Mouse (Mus musculus) ES-CJ7 (cell line): ENCODE measurements at regions not wholly inside any gene's neighbourhood (a gene's known extent, or its start where the extent isn't known, plus 50 kb on each side); places are given as distances from the start of the nearest gene placed in this dataset.

Experiments
- DNase-seq: peaks from one replicate; pipeline ENCODE4 v3.0.0; 2011; ENCODE audit warnings: low read depth, low spot score

DNA sequence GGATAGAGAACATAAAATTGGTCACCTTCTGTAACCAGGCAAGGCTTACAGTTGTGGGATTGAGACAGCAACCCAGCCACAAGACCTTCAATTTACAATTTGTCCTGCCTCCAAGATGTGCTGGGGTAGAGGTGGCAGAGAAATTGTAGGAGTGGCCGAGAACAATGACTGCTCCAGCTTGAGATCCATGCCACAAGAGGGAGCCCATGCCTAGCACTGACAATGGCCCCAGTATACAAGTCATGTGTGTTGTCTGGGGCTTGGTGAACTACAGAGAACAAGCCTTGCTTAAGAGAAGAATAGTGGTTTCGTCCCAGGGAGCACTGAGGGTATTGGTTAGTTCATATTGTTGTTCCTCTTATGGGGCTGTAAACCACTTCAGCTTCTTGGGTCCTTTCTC is 146.6 kb upstream of the Sel1l start:
- DNase-seq: peak; percentile 43

DNA sequence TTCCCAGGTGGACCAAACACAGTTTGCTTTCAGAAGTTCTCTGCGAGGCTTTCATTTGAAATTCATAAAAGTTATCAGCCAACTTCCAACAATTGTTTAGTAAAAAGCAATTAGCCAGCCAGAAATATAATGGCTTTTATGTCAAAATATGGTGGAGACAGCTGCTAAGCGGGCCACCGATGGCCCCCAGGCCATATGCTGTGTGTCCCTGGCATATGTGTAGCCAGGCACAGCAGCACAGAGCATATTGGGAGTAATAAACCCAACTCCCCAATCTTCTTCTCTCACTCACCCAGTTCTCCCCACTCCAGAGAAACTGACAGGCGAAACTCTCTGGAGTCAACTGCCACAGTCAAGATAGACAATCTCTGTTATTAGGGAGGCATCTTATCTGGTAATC is 137.5 kb upstream of the Sel1l start:
- no peak for DNase-seq

DNA sequence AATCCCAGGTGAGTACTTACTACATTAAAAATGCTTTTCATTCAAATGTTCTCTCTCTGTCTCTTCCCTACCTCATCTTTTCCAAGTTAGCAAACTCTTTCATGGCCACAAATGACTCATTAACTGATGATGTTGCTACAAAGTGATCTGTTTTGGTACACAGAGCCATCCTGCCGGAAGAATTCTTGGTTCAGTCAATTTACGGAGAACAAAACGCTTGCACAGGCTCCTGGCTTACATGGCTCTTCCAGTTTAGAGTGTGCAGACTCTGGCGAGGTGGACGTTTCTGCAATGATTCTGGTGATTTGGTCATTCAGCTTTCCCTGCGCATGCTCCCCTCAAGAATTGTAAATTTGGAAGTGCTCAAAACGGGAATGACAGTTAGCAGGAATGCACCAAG is 131.4 kb upstream of the Sel1l start:
- DNase-seq: no peak

DNA sequence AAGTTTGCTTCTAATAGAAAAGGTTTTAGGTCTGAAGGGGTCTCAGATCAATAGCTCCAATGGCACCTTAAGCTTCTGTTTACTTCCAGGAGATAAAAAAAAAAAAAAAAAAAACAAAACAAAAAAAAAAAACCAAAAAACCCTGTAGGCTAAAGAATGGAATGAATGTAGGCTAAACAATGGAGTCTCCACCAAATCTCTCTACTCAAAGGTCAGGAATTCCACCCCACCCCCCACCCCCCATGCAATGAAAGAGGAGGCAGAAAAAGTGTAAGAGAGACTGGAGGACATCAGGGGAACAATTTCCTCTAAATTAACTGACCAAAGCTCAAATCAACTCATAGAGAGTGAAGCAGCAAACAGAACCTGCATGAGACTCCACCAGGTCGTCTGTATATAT is 122.1 kb upstream of the Sel1l start:
- peak; percentile 14 for DNase-seq

DNA sequence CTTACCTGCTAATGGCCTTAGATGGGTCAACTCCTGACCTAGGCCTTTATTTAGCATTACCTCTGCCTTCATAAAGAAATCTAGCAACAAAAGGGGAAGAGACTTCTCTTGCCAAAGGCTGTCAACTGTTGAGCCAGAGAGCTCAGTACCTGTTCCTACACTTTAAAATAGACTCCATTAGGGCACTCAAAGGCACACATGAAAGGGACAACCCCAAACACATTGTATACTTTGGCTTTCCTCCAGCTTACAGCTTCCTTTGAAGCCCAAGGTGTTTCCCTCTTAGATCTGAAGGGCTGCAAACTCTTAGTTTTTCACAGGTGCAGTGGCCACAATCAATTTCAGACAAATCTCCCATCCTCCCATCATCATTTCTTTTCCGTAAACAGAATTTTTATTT is 117.0 kb upstream of the Sel1l start:
- DNase-seq: no peak

DNA sequence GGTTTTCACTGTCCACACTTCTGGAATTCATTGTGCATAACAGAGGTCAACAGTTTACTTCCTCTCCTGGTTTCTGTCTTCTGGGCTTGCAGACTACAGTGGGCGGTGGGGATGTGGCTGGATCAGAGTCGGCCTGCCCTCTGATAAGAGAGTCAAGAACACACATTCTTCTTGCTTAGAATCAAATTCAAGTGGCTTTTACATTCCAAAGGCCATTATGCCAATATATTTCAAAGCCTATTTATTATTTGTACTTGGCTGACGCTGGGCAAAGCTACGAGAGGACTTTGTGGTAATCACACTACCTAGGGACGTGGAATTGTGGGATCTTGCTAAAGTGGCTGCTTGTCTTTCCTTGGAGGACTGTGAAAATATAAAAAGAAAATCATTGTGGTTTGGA is 114.3 kb upstream of the Sel1l start:
- DNase-seq: no peak

DNA sequence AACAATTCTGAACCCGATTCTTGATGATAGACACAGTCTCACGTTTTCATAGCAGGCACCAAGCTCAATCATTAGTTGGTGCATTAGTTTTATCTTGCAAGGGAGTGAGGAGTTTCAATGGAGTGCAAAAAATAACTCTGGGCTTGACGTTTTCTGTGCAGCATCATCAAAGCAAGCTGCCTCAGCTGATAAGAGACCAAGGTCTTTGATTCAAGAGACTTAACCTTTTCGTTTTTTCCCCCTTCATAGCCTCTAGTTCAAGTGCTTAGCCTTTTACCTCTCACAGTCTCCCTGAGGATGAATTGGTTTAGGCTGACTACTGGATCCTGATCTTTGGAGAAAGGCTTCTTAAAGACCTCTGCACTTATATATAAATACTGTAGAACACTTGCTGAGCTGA is 109.1 kb upstream of the Sel1l start:
- no peak for DNase-seq

DNA sequence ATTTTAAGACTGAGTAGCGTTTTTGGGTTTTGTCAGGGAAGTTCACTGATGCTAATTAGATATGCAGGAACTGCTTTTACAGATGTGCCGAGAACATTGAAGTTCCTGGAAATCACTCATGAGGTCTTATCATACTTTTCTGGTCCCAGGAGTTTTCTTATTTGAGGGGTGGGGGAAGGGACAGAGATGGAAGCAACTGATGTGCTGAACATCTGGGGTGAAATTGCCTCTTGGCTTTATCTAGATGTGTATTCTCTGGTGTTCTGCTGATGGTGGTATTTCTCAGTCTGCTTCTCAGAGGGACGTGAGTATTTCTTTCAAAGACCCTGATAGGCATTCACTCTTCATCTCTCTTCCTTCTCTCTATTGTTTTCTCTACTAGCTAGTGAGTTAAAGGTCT is 107.5 kb upstream of the Sel1l start:
- DNase-seq: no peak

DNA sequence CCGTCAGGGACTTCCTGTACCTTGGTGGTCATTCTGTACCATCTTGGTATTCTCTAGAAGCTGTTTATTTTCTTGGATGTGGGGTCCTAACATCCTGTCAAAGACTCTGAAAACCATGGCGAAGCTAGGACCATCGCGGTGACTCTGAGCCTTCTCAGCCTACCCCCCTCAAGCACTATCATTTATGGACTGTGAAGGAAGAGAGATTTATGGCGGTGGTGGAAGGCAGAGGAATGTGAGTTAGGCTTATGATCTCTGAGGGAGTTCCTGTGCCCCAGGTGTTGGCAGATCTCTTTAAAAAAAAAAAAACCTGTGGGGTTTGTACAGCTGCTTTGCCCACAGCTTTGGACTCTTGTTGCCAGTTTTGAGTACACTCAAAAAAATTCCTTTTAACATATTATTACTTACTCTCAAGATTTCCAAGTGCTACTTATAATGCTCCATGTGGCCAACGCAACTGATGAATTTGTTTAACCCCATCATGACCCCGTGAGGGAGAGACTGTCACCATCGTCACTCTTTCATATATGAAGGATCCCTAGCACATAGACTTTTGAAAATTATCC is 99.7 kb upstream of the Sel1l start:
- DNase-seq: no peak

DNA sequence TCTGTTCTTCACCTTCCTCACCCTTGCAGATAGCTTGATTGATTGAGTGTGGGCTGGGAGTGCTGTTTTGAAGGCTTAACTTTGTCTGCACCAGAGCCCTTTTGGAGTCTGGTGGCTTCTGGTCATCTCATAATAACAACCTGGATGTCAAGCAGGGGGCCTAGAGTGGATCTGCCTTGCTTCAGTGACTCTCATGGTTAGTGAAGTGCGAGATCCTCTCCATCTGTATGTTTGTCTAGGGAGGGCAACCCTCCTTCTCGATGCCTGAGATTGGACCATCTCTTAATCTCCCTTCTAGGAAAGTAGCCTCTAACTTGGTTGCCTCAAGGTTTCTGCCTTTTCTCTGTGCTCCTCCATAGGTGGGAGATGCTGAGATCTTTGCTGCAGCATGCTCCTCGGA is 99.0 kb upstream of the Sel1l start:
- DNase-seq: no peak

DNA sequence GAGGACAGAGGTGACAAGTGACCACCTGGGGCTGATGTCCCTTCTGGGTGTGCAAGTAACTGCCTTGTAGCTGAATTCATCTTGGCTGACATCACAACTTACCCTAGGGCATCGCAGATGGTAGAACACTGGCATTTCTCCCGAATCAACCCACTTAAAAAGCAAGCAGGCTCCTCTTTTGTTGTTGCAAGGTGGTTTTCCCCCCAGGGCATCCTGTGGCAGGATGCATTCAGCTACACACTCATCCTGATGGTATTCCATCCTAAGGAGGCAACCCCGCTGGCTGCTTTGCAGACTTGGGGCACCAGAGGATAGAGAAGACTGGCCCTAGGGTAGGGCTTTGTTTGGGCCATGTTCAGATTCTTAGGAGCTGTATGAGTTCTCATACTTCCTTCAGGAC is 97.6 kb upstream of the Sel1l start:
- DNase-seq: no peak

DNA sequence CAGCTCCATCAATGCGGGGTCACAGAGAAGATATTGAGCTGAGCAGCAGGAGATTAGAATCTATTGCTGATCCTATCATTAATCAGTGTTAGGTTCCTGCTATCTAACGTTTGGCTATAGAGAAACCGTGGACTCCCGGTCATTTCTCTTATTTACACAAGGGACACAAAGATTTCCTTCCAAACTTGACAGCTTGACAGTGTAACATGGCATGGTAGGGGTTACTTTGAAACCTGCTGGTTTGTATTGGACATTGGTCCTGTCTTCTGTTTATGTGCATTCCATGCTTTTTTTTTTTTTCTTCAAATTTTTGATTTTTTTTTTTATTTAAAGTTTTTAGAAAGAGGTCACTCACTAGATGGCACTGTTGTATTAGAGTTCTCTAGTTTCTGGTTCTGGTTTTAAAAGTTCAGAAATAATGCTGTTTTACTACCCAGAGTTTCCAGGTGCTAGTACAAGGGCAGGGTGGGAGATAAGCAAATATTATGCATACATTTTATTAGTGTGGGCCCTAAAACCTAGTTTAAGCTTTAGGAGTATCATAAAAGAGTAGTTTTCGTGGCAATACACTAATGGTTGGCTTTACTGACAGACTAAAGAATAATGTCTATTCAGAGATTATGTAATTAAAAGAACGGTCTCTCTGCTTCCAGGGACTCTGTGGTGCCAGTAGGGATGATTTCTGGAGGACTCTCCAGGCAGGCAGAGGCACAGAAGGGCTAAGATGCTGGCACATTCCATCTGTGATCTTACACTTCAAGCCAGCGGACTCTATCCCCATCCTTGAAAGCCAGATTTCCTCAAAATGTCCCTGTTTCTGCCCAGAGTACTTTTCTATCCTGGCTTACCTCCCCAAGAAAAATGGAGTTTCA is 83.8 kb upstream of the Sel1l start:
- DNase-seq: no peak

DNA sequence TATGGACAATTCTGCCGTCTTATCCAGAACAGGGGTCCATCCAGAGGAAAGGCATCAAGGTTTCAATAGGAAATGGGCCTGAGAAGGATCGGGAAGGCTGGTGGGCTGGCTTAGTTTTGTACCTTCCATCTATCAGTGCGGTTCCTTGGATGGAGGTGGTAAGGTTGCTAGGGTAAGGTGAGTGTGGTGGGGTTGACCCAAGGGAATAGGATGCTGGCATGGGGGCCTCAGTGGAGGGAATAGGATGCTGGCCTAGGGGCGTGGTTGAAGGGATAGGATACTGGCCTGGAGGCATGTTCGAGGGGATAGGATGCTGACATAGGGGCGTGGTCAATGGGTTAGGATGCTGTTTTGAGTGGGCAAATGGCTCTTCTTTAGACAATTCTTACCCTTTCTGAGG is 82.6 kb upstream of the Sel1l start:
- DNase-seq: no peak

DNA sequence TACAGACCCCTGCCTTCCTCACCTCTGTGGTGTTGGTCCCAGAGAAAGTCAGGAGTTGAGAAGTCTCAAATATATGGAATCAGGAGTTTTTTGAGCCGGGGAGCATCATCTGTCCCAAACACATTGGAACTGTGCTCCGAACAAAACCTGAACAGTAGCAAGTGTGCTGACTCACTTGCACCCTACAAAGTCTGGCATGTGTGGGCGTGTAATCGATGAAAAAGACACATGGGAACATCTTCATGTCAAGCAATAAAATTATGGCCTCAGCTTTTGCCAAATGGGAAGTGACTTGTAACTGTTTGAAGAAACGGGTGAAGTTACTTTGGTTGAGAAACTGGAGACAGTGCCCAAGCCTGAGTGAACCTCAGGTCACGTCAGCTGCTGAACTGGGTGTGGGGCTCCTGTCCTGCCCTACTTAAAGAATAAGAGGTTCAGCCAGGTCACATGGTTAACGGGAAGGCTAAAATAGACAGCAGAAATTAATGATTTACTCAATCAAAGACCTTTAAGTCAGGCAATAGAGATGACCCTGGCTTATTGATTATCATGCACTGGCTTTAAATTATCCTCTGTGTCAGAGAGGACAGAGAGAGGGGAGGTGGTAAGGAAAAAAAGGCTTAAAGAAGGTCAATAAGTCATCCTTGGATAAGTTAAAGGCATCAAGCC is 80.6 kb upstream of the Sel1l start:
- DNase-seq: no peak

DNA sequence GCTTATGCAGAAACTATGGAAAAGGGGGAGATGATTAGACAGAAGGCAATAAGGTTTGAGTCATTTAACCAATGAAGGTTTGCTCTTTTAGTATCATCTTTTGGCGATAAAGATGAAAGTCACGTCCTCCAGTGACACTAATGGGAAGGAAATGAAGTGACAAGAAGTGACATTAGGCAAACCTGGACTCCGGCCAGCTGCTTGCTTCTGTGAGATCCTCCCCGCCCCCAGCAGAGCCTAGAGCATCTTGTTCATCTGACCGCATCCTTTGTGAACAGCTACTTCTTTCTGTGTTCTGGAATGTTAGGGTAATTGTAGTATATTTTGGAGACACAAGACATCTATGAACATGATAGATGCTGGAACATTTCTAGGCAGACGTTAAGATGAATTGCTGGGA is 78.6 kb upstream of the Sel1l start:
- no peak for DNase-seq

DNA sequence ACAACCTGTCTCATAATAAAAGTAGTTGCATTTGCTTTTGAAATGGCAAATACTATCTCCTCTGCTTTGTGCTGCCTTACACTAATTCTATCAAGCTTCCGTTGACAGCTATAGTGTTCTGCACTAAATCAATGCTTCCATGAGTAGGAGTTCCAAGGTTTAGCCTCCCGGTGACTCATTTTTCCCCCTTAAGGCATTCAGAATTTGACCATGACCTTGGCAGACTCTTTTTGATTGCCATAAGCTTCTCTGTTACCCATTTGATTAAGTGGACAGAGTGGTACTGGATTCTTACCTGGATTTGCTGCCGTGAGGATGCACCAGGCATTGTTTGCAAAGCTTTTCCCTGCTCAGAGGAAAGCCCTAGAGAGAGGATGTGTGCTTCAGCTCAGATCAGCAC is 66.5 kb upstream of the Sel1l start:
- no peak for DNase-seq

DNA sequence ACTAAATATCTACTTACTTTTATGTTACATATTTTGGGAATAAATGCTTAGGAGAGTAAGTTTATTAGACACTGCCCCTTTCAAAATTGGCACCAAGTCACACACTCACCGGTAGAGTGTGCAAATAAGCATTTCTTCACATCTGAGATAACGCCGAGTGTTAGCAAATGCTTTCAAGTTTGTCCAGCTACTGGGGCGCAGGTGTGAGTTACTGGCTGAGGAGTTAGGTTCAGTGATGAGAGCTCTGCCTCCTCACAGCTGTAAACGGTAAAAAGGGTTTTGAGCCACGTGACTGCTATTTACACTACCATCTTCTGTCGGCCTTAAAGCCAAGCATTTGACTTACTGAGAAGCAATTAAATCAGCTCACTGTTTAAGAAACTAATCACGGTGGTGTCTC is 61.6 kb upstream of the Sel1l start:
- no peak for DNase-seq
